Comparison of ENCODE assay signal across 31 mouse cellular contexts in the genomic region with DNA sequence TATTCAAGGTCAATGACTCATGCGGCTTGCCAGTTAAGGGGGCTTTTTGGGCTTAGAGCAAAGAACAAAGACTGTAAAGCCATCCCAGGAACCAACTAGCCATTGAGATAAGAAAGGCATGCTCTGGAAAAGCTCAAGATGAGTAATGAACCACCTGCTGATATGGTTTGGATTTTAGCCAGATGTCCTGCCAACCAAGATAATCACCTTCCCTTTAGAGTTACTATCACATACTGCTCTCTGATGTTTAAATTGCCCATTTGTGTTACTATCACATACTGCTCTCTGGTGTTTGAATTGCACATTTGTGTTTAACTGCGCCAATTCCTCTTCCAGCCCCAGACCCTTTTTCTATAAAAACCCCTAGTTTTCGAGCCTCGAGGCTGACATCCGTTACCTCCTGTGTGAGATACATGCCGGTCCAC. TPM values are rescaled to one million over a fixed set of nuclear protein-coding genes. Genes with fewer than 3 reads are reported as not detected.
A peak's percentile ranks its signal among the peaks of the same experiment; 100 is the strongest.
DNase-seq lines count a peak whose midpoint lies in the region; ATAC-seq and TF ChIP-seq lines count a peak whose summit lies in the region.
"Had no signal": no experiment of that assay in that cellular context is flagged by ENCODE, and none has a peak within 500 bp of the region (broad histone marks: within the 10 kb centered on the region; RNA-seq: fewer than 3 reads in every experiment).

No protein-coding gene starts in this region.

- 68% methylated on average over 6 of the region's 6 CpGs for WGBS in forebrain, embryonic 14.5 days
- WGBS in forebrain, postnatal 0 days: 74% methylated on average over 6 of the region's 6 CpGs
- 83% methylated on average over 6 of the region's 6 CpGs for WGBS in hindbrain, postnatal 0 days
- 87% methylated on average over 6 of the region's 6 CpGs for WGBS in hindbrain, embryonic 13.5 days
- WGBS in limb, embryonic 10.5 days: 61% methylated on average over 6 of the region's 6 CpGs

- no peaks in the 10 kb centered on the region for H3K36me3 ChIP-seq in forebrain, embryonic 14.5 days (ENCODE audit: control insufficient read depth, insufficient read depth, low read length)
- H3K36me3 ChIP-seq in forebrain, postnatal 0 days (ENCODE audit: insufficient read depth): no peaks in the 10 kb centered on the region
- no peaks in the 10 kb centered on the region for H3K36me3 ChIP-seq in hindbrain, postnatal 0 days (ENCODE audit: insufficient read depth, low read length)
- H3K36me3 ChIP-seq in hindbrain, embryonic 13.5 days: no peaks in the 10 kb centered on the region
- H3K36me3 ChIP-seq in limb, embryonic 10.5 days: no peaks in the 10 kb centered on the region
- H3K36me3 ChIP-seq: embryonic facial prominence, embryonic 13.5 days; forebrain, embryonic 10.5 days; liver, embryonic 12.5 days; neural tube, embryonic 12.5 days had no signal

- H3K4me1 ChIP-seq in forebrain, embryonic 14.5 days (ENCODE audit: control insufficient read depth, insufficient read depth, low read length): no peaks in the 10 kb centered on the region
- H3K4me1 ChIP-seq in forebrain, postnatal 0 days (ENCODE audit: insufficient read depth): no peaks in the 10 kb centered on the region
- H3K4me1 ChIP-seq in hindbrain, postnatal 0 days (ENCODE audit: insufficient read depth, low read length): no peaks in the 10 kb centered on the region
- no peaks in the 10 kb centered on the region for H3K4me1 ChIP-seq in hindbrain, embryonic 13.5 days (replicated peaks)
- H3K4me1 ChIP-seq in limb, embryonic 10.5 days: no peaks in the 10 kb centered on the region
- H3K4me1 ChIP-seq: embryonic facial prominence, embryonic 13.5 days; liver, embryonic 12.5 days; neural tube, embryonic 12.5 days had no signal

- no peak for ATAC-seq in forebrain, embryonic 14.5 days
- no peak for ATAC-seq in forebrain, postnatal 0 days
- ATAC-seq in hindbrain, postnatal 0 days: no peak
- ATAC-seq in hindbrain, embryonic 13.5 days (ENCODE audit: low FRiP score): no peak
- ATAC-seq: CD4-positive, CD25-positive, alpha-beta regulatory T cell, adult 4 months; forebrain, embryonic 16.5 days; inflammation-experienced regulatory T-cells, adult 6 months; liver, embryonic 12.5 days; liver, postnatal 0 days had no signal

- H3K9me3 ChIP-seq in forebrain, embryonic 14.5 days (replicated peaks; ENCODE audit: control insufficient read depth, low read length): no peaks in the 10 kb centered on the region
- H3K9me3 ChIP-seq in forebrain, postnatal 0 days (ENCODE audit: low read length): no peaks in the 10 kb centered on the region
- H3K9me3 ChIP-seq in hindbrain, postnatal 0 days (ENCODE audit: low read length): no peaks in the 10 kb centered on the region
- H3K9me3 ChIP-seq in hindbrain, embryonic 13.5 days: no peaks in the 10 kb centered on the region
- no peaks in the 10 kb centered on the region for H3K9me3 ChIP-seq in limb, embryonic 10.5 days (replicated peaks)
- H3K9me3 ChIP-seq: embryonic facial prominence, embryonic 13.5 days; forebrain, embryonic 10.5 days; liver, embryonic 12.5 days; neural tube, embryonic 12.5 days had no signal

- H3K9ac ChIP-seq in forebrain, embryonic 14.5 days (ENCODE audit: low read length): no peak overlapping the region
- no peak overlapping the region for H3K9ac ChIP-seq in forebrain, postnatal 0 days
- no peak overlapping the region for H3K9ac ChIP-seq in hindbrain, postnatal 0 days (replicated peaks; ENCODE audit: low read length)
- H3K9ac ChIP-seq in hindbrain, embryonic 13.5 days: no peak overlapping the region
- H3K9ac ChIP-seq: embryonic facial prominence, embryonic 13.5 days; hindbrain, embryonic 14.5 days; liver, embryonic 12.5 days; liver, postnatal 0 days; neural tube, embryonic 12.5 days had no signal

- peak; percentile 4 for DNase-seq in forebrain, embryonic 14.5 days (ENCODE audit: low spot score)
- no peak for DNase-seq in forebrain, postnatal 0 days
- peak; percentile 11 for DNase-seq in hindbrain, postnatal 0 days (ENCODE audit: low spot score)
- peak; percentile 5 for DNase-seq in brain, adult 2 months (ENCODE audit: low read depth, low spot score)
- DNase-seq in urinary bladder, postnatal 36 days (ENCODE audit: low spot score in 2 of 2): no peak
- no peak for DNase-seq in limb, embryonic 10.5 days (ENCODE audit: low spot score)
- DNase-seq: adrenal gland, adult 8-10 months; cerebellum, adult 11 months; cerebellum, adult 9-10 months; gastrocnemius, postnatal 10 days; heart, postnatal 36 days; kidney, adult 18-20 months; kidney, postnatal 4 days; liver, postnatal 0 days; lung, postnatal 36 days; midbrain, embryonic 14.5 days; right cerebral cortex, adult 18-20 months; spleen, adult 18-20 months; thymus, adult 18-20 months; thymus, postnatal 25 days had no signal

- no peak overlapping the region for H3K4me3 ChIP-seq in forebrain, embryonic 14.5 days (ENCODE audit: low read depth, low read length)
- no peak overlapping the region for H3K4me3 ChIP-seq in forebrain, postnatal 0 days (ENCODE audit: low read depth, low read length)
- H3K4me3 ChIP-seq in hindbrain, postnatal 0 days (ENCODE audit: low read length): no peak overlapping the region
- H3K4me3 ChIP-seq in hindbrain, embryonic 13.5 days: no peak overlapping the region
- H3K4me3 ChIP-seq in limb, embryonic 10.5 days: no peak overlapping the region
- H3K4me3 ChIP-seq: embryonic facial prominence, embryonic 13.5 days; forebrain, embryonic 10.5 days; liver, embryonic 12.5 days; neural tube, embryonic 12.5 days had no signal

- no peak overlapping the region for H3K4me2 ChIP-seq in forebrain, embryonic 14.5 days (ENCODE audit: low read length)
- no peak overlapping the region for H3K4me2 ChIP-seq in forebrain, postnatal 0 days (ENCODE audit: low read depth)
- H3K4me2 ChIP-seq in hindbrain, postnatal 0 days (ENCODE audit: low read depth, low read length): no peak overlapping the region
- no peak overlapping the region for H3K4me2 ChIP-seq in hindbrain, embryonic 13.5 days
- H3K4me2 ChIP-seq: embryonic facial prominence, embryonic 13.5 days; hindbrain, embryonic 14.5 days; liver, embryonic 12.5 days; neural tube, embryonic 12.5 days had no signal

- H3K27ac ChIP-seq in forebrain, embryonic 14.5 days (ENCODE audit: low read depth, low read length): no peak overlapping the region
- H3K27ac ChIP-seq in forebrain, postnatal 0 days (ENCODE audit: low read depth, low read length): no peak overlapping the region
- H3K27ac ChIP-seq in hindbrain, postnatal 0 days: no peak overlapping the region
- H3K27ac ChIP-seq in hindbrain, embryonic 13.5 days: no peak overlapping the region
- no peak overlapping the region for H3K27ac ChIP-seq in limb, embryonic 10.5 days
- H3K27ac ChIP-seq: embryonic facial prominence, embryonic 13.5 days; forebrain, embryonic 10.5 days; hindbrain, embryonic 14.5 days; kidney, postnatal 0 days; liver, embryonic 12.5 days; neural tube, embryonic 12.5 days; stomach, postnatal 0 days had no signal

- no peak for TF ChIP-seq CTCF in forebrain, postnatal 0 days (IDR thresholded peaks at IDR 0.05; ENCODE audit: low read depth)
- no peak for TF ChIP-seq CTCF in hindbrain, postnatal 0 days (IDR thresholded peaks at IDR 0.05; ENCODE audit: low read depth)

- H3K27me3 ChIP-seq in forebrain, embryonic 14.5 days (replicated peaks; ENCODE audit: control insufficient read depth, insufficient read depth, low read length): no peaks in the 10 kb centered on the region
- no peaks in the 10 kb centered on the region for H3K27me3 ChIP-seq in forebrain, postnatal 0 days (ENCODE audit: insufficient read depth, low read length)
- H3K27me3 ChIP-seq in hindbrain, postnatal 0 days (ENCODE audit: insufficient read depth, low read length): no peaks in the 10 kb centered on the region
- no peaks in the 10 kb centered on the region for H3K27me3 ChIP-seq in hindbrain, embryonic 13.5 days
- H3K27me3 ChIP-seq in limb, embryonic 10.5 days (ENCODE audit: low read depth, poor library complexity, severe bottlenecking): no peaks in the 10 kb centered on the region
- H3K27me3 ChIP-seq: embryonic facial prominence, embryonic 13.5 days; liver, embryonic 12.5 days; neural tube, embryonic 12.5 days had no signal

RNA-seq across cellular contexts. Expression of gene Zfp958, which starts 30.2 kb away (rescaled TPM):
- 18.8 and 22.7 TPM in 2 replicates for polyA plus RNA-seq in forebrain, embryonic 14.5 days (2014; fragmentation: Nextera tagmentation; extraction: Ambion mirVana)
- 19.0 and 20.0 TPM in 2 replicates for total RNA-seq in forebrain, postnatal 0 days (2014; rRNA removed)
- 8.4 and 11.4 TPM in 2 replicates for polyA plus RNA-seq in forebrain, postnatal 0 days (2015; fragmentation: Nextera tagmentation; extraction: Ambion mirVana)
- 3.8 and 6.2 TPM in 2 replicates for total RNA-seq in hindbrain, postnatal 0 days (2014; rRNA removed)
- 10.6 and 11.6 TPM in 2 replicates for polyA plus RNA-seq in hindbrain, postnatal 0 days (2015; fragmentation: Nextera tagmentation; extraction: Ambion mirVana)
- 17.6 and 17.7 TPM in 2 replicates for polyA plus RNA-seq in hindbrain, embryonic 13.5 days (2015; fragmentation: Nextera tagmentation; extraction: Ambion mirVana)
- 12.0 and 14.2 TPM in 2 replicates for polyA plus RNA-seq in limb, embryonic 10.5 days (2016; fragmentation: Nextera tagmentation; extraction: Ambion mirVana)

Comparison
In these comparisons a context has a peak if more than half of its experiments do, and no peak if none do; other contexts are left out.
1. DNase-seq: peak in forebrain, embryonic 14.5 days (single experiment), hindbrain, postnatal 0 days (single experiment) and brain, adult 2 months (single experiment); none in forebrain, postnatal 0 days (single experiment), urinary bladder, postnatal 36 days (0 of 2) and limb, embryonic 10.5 days (single experiment).